Mouse (Mus musculus): ENCODE data around the gene Cela3a.
A peak's percentile ranks its signal among the peaks of the same experiment; 100 is the strongest.
"Not testable (repeated sequence)": the region's sequence is repeated elsewhere in the genome, so short reads cannot be mapped to it uniquely, and the experiment has no call there.

Cela3a gene

GRCm38 (mm10) chr4:137409691-137410090 is at the start of gene Cela3a:
TSS of gene Cela3a (minus strand) at chr4:137409791.
- DNase-seq (ENCODE audit: low spot score) = no peak

GRCm38 (mm10) chr4:137458861-137459260 is 49.3 kb upstream of the Cela3a start:
- no peak for DNase-seq (ENCODE audit: low spot score)

DNA sequence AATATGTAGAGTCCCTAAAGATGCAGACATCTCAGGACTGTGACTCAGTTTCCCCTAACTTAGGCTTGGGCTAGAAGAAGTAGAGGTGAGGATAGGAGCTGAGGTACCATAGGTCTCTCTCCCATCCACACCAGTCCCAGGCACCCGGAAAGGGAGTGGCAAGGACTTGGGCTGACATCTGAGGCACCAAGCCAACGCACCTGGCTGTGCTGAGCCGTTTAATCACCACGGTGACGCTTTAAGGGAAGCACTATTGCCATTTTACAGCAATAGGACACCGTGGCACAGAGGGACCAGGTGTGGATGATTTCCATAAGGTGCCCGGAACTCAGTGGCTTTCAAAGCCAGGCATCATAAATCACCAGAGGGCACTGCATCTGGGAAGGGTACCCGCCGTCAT is 48.7 kb upstream of the Cela3a start:
- no peak for DNase-seq (ENCODE audit: low spot score)

DNA sequence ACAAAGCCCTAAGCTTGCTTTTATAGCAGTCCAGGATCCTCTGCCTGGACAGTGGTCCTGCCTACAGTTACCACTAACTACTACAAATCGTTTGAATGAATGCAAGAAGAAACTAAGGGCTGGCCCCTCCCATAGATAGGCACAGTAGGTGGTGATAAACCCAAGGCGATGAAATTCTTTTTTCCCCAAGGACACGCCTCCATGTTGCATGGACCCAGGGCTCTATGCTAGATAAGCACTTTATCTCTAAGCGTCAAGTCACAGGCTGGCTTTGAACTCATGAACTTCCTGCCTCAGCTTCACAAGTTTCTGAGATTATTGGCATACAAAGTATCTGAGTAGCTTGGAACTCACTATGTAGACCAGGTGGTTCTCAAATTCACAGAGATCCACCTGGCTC is 47.7 kb upstream of the Cela3a start:
- no peak for DNase-seq (ENCODE audit: low spot score)

- no peak for DNase-seq (ENCODE audit: low spot score)
Observed at GRCm38 (mm10) chr4:137456581-137456980, 47.0 kb upstream of the Cela3a start.

GRCm38 (mm10) chr4:137454582-137454981 is 45.0 kb upstream of the Cela3a start:
- no peak for DNase-seq (ENCODE audit: low spot score)

DNA sequence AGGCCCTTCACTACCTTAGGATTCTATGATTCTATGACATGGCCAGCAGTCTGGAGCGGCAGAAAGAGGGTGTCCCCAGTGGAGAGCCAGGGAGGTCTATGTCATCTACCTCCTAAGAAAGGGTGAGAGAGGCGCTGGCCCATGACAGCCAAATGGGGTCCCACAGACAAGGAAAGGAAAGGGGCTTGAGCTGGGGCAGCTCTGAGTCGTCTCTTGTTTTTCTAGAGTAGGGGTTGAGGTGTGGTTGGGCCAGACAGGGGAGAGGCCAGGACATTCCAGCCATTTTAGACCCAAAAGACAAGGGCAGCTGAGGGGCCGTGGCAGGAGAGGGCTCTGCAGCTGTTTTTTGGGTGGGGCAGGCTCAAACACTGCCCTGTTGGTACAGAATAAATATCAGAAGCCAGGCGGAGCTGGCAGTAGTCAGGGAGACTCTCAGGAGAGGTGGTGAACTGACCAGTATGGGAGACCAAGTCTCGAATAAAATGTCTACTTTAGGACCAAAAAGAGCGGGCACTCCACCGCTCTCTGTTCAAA is 43.7 kb upstream of the Cela3a start, which contains the start of gene 1700013G24Rik:
TSS of gene 1700013G24Rik (plus strand) at position 51 of the 534 bp plus-strand sequence.
- DNase-seq (ENCODE audit: low spot score) = no peak

DNA sequence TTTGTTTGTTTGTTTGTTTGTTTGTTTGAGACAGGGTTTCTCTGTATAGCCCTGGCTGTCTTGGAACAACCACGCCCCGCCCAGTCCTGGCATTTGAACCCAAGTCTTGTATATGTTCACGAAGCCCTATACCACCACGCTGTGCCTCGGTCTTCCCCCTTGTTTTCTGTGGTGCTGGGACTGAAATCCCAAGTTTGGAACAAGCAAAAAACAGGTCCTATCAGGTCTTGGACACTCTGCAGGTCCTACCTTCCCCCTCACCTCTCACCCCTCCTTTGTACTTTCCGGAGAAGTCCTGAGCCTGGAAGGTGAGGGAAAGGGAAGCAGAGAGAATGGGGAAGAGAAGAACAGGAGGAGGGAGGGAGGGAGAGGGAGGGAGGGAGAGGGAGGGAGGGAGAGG is 42.6 kb upstream of the Cela3a start:
- no peak for DNase-seq (ENCODE audit: low spot score)

DNA sequence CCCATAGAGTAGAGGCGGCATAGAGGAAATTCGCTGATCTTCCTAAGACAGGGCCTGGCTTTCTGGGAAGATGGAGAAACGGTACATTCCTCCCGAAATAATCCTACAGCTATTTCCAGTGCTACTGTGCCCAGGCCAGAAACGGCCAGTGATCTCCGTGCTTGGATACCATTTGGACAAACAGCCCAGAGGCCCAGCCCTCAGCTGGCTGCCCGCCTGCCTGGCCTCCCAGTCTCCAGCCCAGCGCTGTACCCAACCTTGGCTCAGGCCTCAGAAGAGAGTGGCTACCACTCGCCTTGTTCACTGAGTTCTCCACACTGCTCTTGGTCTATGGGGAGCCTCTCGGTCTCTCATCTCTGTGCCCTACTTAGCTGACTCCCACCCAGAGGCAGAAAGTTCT is 40.1 kb upstream of the Cela3a start:
- DNase-seq (ENCODE audit: low spot score) = no peak

- no peak for DNase-seq (ENCODE audit: low spot score)
Observed at GRCm38 (mm10) chr4:137449132-137449531, 39.5 kb upstream of the Cela3a start.

DNA sequence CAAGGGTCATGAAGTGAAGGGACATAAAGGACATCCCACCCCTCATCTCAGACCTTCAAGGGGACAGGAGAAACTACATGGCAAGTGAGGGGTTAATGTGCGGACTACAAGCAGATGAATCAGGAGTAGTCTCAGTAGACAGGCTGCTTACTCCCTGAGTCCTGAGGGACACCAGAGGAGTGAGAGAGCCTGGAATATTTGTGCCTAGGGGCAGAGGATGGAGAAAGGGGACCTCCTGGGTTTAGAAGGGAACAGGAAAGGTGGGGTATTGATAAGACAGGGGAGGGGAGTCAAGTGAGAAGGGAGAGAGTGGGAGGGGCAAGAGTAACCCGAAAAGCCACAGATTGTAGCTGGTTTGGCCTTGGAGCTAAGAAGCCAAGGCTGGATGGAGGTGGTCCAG is 39.0 kb upstream of the Cela3a start:
- DNase-seq (ENCODE audit: low spot score) = no peak

- DNase-seq (ENCODE audit: low spot score) = peak; percentile 33
Observed at GRCm38 (mm10) chr4:137448197-137448596, 38.6 kb upstream of the Cela3a start.

DNA sequence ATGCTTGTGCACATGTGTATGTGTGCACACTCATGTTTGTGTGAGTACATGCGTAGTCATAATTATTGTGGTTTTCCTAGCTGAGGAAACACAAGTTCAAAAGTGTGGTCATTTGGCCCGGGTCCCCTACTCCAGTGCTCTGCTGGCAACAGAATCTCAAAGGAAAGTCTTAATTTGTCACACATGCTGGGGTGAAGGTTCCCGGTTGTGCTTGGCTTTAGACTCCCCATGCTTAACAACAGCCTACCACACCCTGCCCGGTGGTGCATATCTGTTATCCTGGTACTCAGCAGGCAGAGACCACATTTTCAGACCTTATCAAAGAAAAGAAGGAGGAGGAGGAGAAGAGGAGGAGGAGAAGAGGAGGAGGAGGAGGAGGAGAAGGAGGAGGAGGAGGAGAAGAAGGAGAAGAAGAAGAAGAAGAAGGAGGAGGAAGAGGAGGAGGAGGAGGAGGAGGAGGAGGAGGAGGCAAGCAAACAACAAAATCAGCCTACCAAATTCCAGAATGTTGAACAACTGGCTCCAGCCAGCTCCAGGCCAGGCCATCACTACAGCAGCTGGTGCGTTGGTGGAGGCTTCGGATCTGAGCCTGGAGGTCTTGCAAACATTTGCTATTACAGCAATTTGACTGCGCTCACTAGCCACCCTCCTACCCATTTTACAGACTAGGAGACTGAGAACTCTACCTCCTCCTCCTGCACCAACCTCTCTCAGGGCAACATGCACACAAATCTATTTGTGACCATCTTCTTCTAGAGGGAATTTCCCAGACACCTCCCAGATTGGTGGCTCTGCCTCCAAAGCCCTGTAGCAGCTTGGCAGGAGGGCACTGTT is 38.0 kb upstream of the Cela3a start:
- DNase-seq (ENCODE audit: low spot score) = no peak

DNA sequence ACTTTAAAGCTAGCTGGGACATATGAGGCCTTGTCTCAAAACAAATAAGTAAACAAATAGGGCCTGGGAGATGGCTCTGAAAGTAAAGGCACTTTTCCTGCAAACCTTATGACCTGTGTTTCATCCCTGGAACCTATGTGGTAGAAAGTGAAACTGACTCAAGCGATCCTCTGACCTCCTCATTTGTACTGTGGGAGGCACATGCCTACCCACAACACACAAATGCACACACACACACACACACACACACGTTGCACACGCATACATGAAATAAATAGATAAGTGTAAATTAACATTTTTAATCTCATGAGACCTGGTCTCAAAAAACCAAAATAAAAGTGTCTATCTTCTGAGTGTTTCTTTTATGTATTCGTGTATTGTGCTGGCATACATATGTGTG is 36.3 kb upstream of the Cela3a start:
- no peak for DNase-seq (ENCODE audit: low spot score)

- DNase-seq (ENCODE audit: low spot score) = no peak
Observed at GRCm38 (mm10) chr4:137443625-137444024, 34.0 kb upstream of the Cela3a start.

GRCm38 (mm10) chr4:137441332-137441731 is 31.7 kb upstream of the Cela3a start:
- no peak for DNase-seq (ENCODE audit: low spot score)

DNA sequence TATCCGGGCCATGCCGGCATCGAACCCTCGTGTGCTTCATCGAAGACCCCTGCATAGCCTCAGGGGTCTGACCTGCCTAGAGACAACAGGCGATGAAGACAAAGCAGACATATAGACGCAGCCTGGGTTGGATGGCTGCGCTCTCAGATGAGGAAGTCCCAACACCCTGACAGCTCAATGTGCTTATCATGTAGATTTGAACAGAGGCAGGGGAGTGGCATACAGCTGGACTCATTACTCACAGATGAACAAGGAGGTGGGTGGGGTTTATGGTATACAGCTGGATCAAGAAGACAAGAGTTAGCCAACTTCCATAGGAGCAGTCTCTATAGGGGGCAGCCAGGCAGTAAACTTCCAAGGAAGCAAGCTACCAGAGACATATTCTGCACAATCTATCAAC is 29.3 kb upstream of the Cela3a start:
- DNase-seq (ENCODE audit: low spot score) = no peak

DNA sequence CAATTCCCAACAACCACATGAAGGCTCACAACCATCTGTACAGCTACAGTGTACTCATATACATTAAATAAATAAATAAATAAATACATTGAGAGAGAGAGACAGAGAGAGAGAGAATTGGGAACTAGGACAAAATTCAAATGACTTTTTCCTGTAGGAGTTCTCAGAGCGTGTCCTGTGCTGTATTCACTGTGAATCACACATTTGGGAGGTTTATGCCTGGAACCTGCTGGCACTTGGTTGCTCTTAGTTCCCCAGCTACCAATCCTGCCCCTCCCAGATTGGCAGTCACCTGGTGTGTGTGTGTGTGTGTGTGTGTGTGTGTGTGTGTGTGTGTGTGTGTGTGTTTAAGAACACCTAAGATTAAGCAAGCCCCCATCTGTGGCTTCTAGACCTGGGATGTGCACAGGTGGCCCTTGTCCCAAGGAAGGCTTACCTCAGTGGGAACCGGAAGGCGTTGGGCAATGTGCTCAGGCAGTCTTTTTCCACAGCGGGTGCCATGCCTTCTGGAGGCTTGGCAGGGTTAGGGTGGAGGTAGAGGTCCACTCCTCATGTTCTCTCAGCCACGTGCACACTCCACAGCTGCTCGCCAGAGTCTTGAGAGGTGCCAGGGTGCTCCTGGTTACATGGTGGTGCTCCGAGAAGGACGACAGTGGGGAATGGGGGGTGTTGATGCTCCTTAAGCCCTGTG is 27.5 kb upstream of the Cela3a start:
- DNase-seq (ENCODE audit: low spot score) = no peak

- not testable (repeated sequence) for DNase-seq (ENCODE audit: low spot score)
Observed at GRCm38 (mm10) chr4:137432700-137433550, 23.3 kb upstream of the Cela3a start.

- no peak for DNase-seq (ENCODE audit: low spot score)
Observed at GRCm38 (mm10) chr4:137430502-137430901, 20.9 kb upstream of the Cela3a start, which contains the start of gene Cela3b. TSS of gene Cela3b (minus strand) at chr4:137430540.

DNA sequence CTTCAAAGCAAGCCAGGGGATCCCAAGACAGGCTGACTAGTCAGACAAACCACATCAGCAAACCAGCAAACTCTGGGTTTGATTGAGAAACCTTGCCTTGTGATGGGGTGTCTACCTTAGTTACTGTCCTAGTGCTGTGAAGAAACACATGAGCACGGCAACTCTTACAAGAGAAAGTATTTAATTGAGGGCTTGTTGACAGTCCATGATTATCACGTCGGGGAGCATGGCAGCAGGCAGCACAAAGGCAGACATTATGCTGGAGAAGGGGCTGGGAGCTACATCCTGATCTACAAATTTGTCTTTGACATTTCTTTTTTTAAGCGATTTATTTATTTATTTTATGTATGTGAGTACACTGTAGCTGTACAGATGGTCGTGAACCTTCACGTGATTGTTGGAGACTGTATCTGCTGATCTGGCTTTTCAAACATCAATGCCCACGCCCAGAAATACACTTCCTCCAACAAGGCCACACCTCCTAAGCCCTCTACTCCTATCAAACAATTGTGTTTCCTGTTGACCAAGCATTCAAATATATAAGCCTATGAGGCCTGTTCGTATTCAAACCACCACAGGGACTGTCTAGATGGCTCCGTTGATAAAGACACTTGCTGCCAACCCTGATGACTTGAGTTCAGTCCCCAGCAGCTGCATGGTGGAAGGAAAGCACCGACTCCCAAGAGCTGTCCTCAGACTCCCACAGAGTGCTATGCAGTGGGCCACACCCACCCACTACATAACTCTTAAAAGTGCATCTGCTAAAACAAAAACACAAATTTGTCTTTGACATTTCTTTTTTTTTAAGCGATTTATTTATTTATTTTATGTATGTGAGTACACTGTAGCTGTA is 8.3 kb upstream of the Cela3a start:
- no peak for DNase-seq (ENCODE audit: low spot score)

All from testis, postnatal 14 days (tissue).